Mouse (Mus musculus): ENCODE results near the gene Ppef1.

- TF ChIP-seq CTCF (IDR thresholded peaks at IDR 0.05) (no peak), EP300 (IDR thresholded peaks at IDR 0.05) (no peak)
Measured at GRCm38 (mm10) chrX:160603316-160603715, 132.2 kb downstream of the Ppef1 start.

All from lung, postnatal 0 days (tissue).